Mouse (Mus musculus): ENCODE data around the gene Foxk1.

The Foxk1 gene

GRCm38 (mm10) chr5:142443994-142444393 lies 42.7 kb downstream of the Foxk1 start:
- no peak for DNase-seq (ENCODE audit: extremely low spot score, low spot score)

- no peak for DNase-seq (ENCODE audit: extremely low spot score, low spot score)
Measured at GRCm38 (mm10) chr5:142444791-142445531, 43.7 kb downstream of the Foxk1 start.

- no peak for DNase-seq (ENCODE audit: extremely low spot score, low spot score)
Measured at GRCm38 (mm10) chr5:142445709-142446108, 44.4 kb downstream of the Foxk1 start.

GRCm38 (mm10) chr5:142448076-142448475 lies 46.8 kb downstream of the Foxk1 start:
- DNase-seq (ENCODE audit: extremely low spot score, low spot score): peak; percentile 98

- DNase-seq (ENCODE audit: extremely low spot score, low spot score): no peak
Measured at GRCm38 (mm10) chr5:142448623-142449022, 47.3 kb downstream of the Foxk1 start.

GRCm38 (mm10) chr5:142450846-142451245 lies 49.5 kb downstream of the Foxk1 start:
- no peak for DNase-seq (ENCODE audit: extremely low spot score, low spot score)

GRCm38 (mm10) chr5:142451759-142452158 lies 50.5 kb downstream of the Foxk1 start:
- peak; percentile 56 for DNase-seq (ENCODE audit: extremely low spot score, low spot score)

GRCm38 (mm10) chr5:142453742-142454141 lies 52.4 kb downstream of the Foxk1 start:
- no peak for DNase-seq (ENCODE audit: extremely low spot score, low spot score)

- DNase-seq (ENCODE audit: extremely low spot score, low spot score): no peak
Measured at GRCm38 (mm10) chr5:142456318-142456717, 55.0 kb downstream of the Foxk1 start.

- DNase-seq (ENCODE audit: extremely low spot score, low spot score): no peak
Measured at GRCm38 (mm10) chr5:142457345-142457744, 56.0 kb downstream of the Foxk1 start.

- no peak for DNase-seq (ENCODE audit: extremely low spot score, low spot score)
Measured at GRCm38 (mm10) chr5:142458791-142459557, 57.7 kb downstream of the Foxk1 start.

GRCm38 (mm10) chr5:142459834-142460233 lies 58.5 kb downstream of the Foxk1 start:
- no peak for DNase-seq (ENCODE audit: extremely low spot score, low spot score)

GRCm38 (mm10) chr5:142461942-142462640 lies 60.8 kb downstream of the Foxk1 start:
- no peak for DNase-seq (ENCODE audit: extremely low spot score, low spot score)

- no peak for DNase-seq (ENCODE audit: extremely low spot score, low spot score)
Measured at GRCm38 (mm10) chr5:142462641-142462948, 61.3 kb downstream of the Foxk1 start.

GRCm38 (mm10) chr5:142463011-142463410 lies 61.7 kb downstream of the Foxk1 start:
- DNase-seq (ENCODE audit: extremely low spot score, low spot score): no peak

- peak; percentile 96 for DNase-seq (ENCODE audit: extremely low spot score, low spot score)
Measured at GRCm38 (mm10) chr5:142463461-142464454, 62.5 kb downstream of the Foxk1 start, which contains the start of gene Ap5z1. Gene Ap5z1 (plus strand): TSS chr5:142463944.

GRCm38 (mm10) chr5:142468375-142468774 lies 67.1 kb downstream of the Foxk1 start:
- no peak for DNase-seq (ENCODE audit: extremely low spot score, low spot score)

GRCm38 (mm10) chr5:142469796-142470195 lies 68.5 kb downstream of the Foxk1 start:
- DNase-seq (ENCODE audit: extremely low spot score, low spot score): no peak

- no peak for DNase-seq (ENCODE audit: extremely low spot score, low spot score)
Measured at GRCm38 (mm10) chr5:142473696-142474095, 72.4 kb downstream of the Foxk1 start.

- no peak for DNase-seq (ENCODE audit: extremely low spot score, low spot score)
Measured at GRCm38 (mm10) chr5:142475669-142476068, 74.4 kb downstream of the Foxk1 start.

GRCm38 (mm10) chr5:142477346-142477745 lies 76.0 kb downstream of the Foxk1 start:
- no peak for DNase-seq (ENCODE audit: extremely low spot score, low spot score)

All from neural tube, embryonic 10.5 days (tissue).